Mouse (Mus musculus): ENCODE data around the gene Vps26c. TPM values are rescaled to one million over a fixed set of nuclear protein-coding genes. Genes with fewer than 3 reads are reported as not detected.

Vps26c gene
- total and polyA plus RNA-seq, 2 experiments from 2014 or later, result 63.0 to 74.8 TPM

GRCm38 (mm10) chr16:94567751-94568150 lies 41.1 kb upstream of the Vps26c start:
- no peaks in the 10 kb centered on the region for H3K9me3 ChIP-seq (ENCODE audit: low read length)
- WGBS, result 55% methylated on average over 5 of the region's 5 CpGs
- no peak overlapping the region for H3K4me2 ChIP-seq (ENCODE audit: low read depth, low read length, poor library complexity, severe bottlenecking)
- no peak overlapping the region for H3K27ac ChIP-seq (ENCODE audit: low read depth, low read length)
- no peak for DNase-seq (ENCODE audit: low spot score)
- no peak for TF ChIP-seq CTCF (IDR thresholded peaks at IDR 0.05)
- H3K4me1 ChIP-seq (ENCODE audit: insufficient read depth, low read length), result peaks cover 11% of the 10 kb centered on the region; the same call in 1 of the 2 replicates
- no peaks in the 10 kb centered on the region for H3K36me3 ChIP-seq (ENCODE audit: insufficient read depth, low read length)
- ATAC-seq (ENCODE audit: low FRiP score), result no peak
- H3K27me3 ChIP-seq (ENCODE audit: insufficient read depth, low read length), result no peaks in the 10 kb centered on the region
- no peak overlapping the region for H3K9ac ChIP-seq (replicated peaks; ENCODE audit: low read length, poor library complexity, severe bottlenecking)
- no peak overlapping the region for H3K4me3 ChIP-seq (ENCODE audit: low read depth, low read length)

- 87% methylated on average over 11 of the region's 11 CpGs for WGBS
- no peak overlapping the region for H3K4me3 ChIP-seq (ENCODE audit: low read depth, low read length)
- peaks cover 6% of the 10 kb centered on the region; the same call in 1 of the 2 replicates for H3K4me1 ChIP-seq (ENCODE audit: insufficient read depth, low read length)
- no peak for DNase-seq (ENCODE audit: low spot score)
- no peak for ATAC-seq (ENCODE audit: low FRiP score)
- H3K36me3 ChIP-seq (ENCODE audit: insufficient read depth, low read length), result no peaks in the 10 kb centered on the region
- H3K4me2 ChIP-seq (ENCODE audit: low read depth, low read length, poor library complexity, severe bottlenecking), result no peak overlapping the region
- H3K9me3 ChIP-seq (ENCODE audit: low read length), result no peaks in the 10 kb centered on the region
- no peaks in the 10 kb centered on the region for H3K27me3 ChIP-seq (ENCODE audit: insufficient read depth, low read length)
- H3K9ac ChIP-seq (replicated peaks; ENCODE audit: low read length, poor library complexity, severe bottlenecking), result no peak overlapping the region
- H3K27ac ChIP-seq (ENCODE audit: low read depth, low read length), result no peak overlapping the region
- TF ChIP-seq CTCF (IDR thresholded peaks at IDR 0.05), result no peak
Measured at GRCm38 (mm10) chr16:94566834-94567585, 40.4 kb upstream of the Vps26c start.

GRCm38 (mm10) chr16:94566124-94566523 lies 39.5 kb upstream of the Vps26c start:
- H3K9me3 ChIP-seq (ENCODE audit: low read length), result no peaks in the 10 kb centered on the region
- no peak for DNase-seq (ENCODE audit: low spot score)
- H3K36me3 ChIP-seq (ENCODE audit: insufficient read depth, low read length), result no peaks in the 10 kb centered on the region
- H3K4me3 ChIP-seq (ENCODE audit: low read depth, low read length), result no peak overlapping the region
- no peak overlapping the region for H3K27ac ChIP-seq (ENCODE audit: low read depth, low read length)
- H3K9ac ChIP-seq (replicated peaks; ENCODE audit: low read length, poor library complexity, severe bottlenecking), result no peak overlapping the region
- H3K4me2 ChIP-seq (ENCODE audit: low read depth, low read length, poor library complexity, severe bottlenecking), result no peak overlapping the region
- no peaks in the 10 kb centered on the region for H3K27me3 ChIP-seq (ENCODE audit: insufficient read depth, low read length)
- ATAC-seq (ENCODE audit: low FRiP score), result no peak
- no peaks in the 10 kb centered on the region for H3K4me1 ChIP-seq (ENCODE audit: insufficient read depth, low read length)
- 72% methylated on average over 8 of the region's 8 CpGs for WGBS
- no peak for TF ChIP-seq CTCF (IDR thresholded peaks at IDR 0.05)

GRCm38 (mm10) chr16:94560618-94561017 lies 34.0 kb upstream of the Vps26c start:
- H3K4me2 ChIP-seq (ENCODE audit: low read depth, low read length, poor library complexity, severe bottlenecking), result no peak overlapping the region
- no peak for TF ChIP-seq CTCF (IDR thresholded peaks at IDR 0.05)
- no peak for DNase-seq (ENCODE audit: low spot score)
- no peak for ATAC-seq (ENCODE audit: low FRiP score)
- no peak overlapping the region for H3K4me3 ChIP-seq (ENCODE audit: low read depth, low read length)
- no peaks in the 10 kb centered on the region for H3K27me3 ChIP-seq (ENCODE audit: insufficient read depth, low read length)
- no peak overlapping the region for H3K27ac ChIP-seq (ENCODE audit: low read depth, low read length)
- H3K9ac ChIP-seq (replicated peaks; ENCODE audit: low read length, poor library complexity, severe bottlenecking), result no peak overlapping the region
- no peaks in the 10 kb centered on the region for H3K36me3 ChIP-seq (ENCODE audit: insufficient read depth, low read length)
- 77% methylated on average over 5 of the region's 5 CpGs for WGBS
- no peaks in the 10 kb centered on the region for H3K9me3 ChIP-seq (ENCODE audit: low read length)
- no peaks in the 10 kb centered on the region for H3K4me1 ChIP-seq (ENCODE audit: insufficient read depth, low read length)

- H3K9ac ChIP-seq (replicated peaks; ENCODE audit: low read length, poor library complexity, severe bottlenecking), result no peak overlapping the region
- WGBS, result 71% methylated on average over 7 of the region's 7 CpGs
- H3K27me3 ChIP-seq (ENCODE audit: insufficient read depth, low read length), result no peaks in the 10 kb centered on the region
- H3K9me3 ChIP-seq (ENCODE audit: low read length), result no peaks in the 10 kb centered on the region
- no peaks in the 10 kb centered on the region for H3K4me1 ChIP-seq (ENCODE audit: insufficient read depth, low read length)
- no peak overlapping the region for H3K27ac ChIP-seq (ENCODE audit: low read depth, low read length)
- H3K36me3 ChIP-seq (ENCODE audit: insufficient read depth, low read length), result no peaks in the 10 kb centered on the region
- TF ChIP-seq CTCF (IDR thresholded peaks at IDR 0.05), result no peak
- no peak overlapping the region for H3K4me3 ChIP-seq (ENCODE audit: low read depth, low read length)
- no peak for ATAC-seq (ENCODE audit: low FRiP score)
- no peak for DNase-seq (ENCODE audit: low spot score)
- H3K4me2 ChIP-seq (ENCODE audit: low read depth, low read length, poor library complexity, severe bottlenecking), result no peak overlapping the region
Measured at GRCm38 (mm10) chr16:94559782-94560181, 33.2 kb upstream of the Vps26c start.

GRCm38 (mm10) chr16:94559282-94559681 lies 32.7 kb upstream of the Vps26c start:
- TF ChIP-seq CTCF (IDR thresholded peaks at IDR 0.05), result no peak
- no peaks in the 10 kb centered on the region for H3K4me1 ChIP-seq (ENCODE audit: insufficient read depth, low read length)
- 76% methylated on average over 7 of the region's 7 CpGs for WGBS
- H3K36me3 ChIP-seq (ENCODE audit: insufficient read depth, low read length), result no peaks in the 10 kb centered on the region
- DNase-seq (ENCODE audit: low spot score), result no peak
- no peaks in the 10 kb centered on the region for H3K27me3 ChIP-seq (ENCODE audit: insufficient read depth, low read length)
- no peaks in the 10 kb centered on the region for H3K9me3 ChIP-seq (ENCODE audit: low read length)
- H3K4me3 ChIP-seq (ENCODE audit: low read depth, low read length), result no peak overlapping the region
- H3K9ac ChIP-seq (replicated peaks; ENCODE audit: low read length, poor library complexity, severe bottlenecking), result no peak overlapping the region
- no peak for ATAC-seq (ENCODE audit: low FRiP score)
- no peak overlapping the region for H3K27ac ChIP-seq (ENCODE audit: low read depth, low read length)
- H3K4me2 ChIP-seq (ENCODE audit: low read depth, low read length, poor library complexity, severe bottlenecking), result no peak overlapping the region
